Mouse (Mus musculus): ENCODE measurements around the gene Eral1. TPM values are rescaled to one million over a fixed set of nuclear protein-coding genes. Genes with fewer than 3 reads are reported as not detected.

The Eral1 gene
- polyA plus RNA-seq, 1 experiment from 2014 or later = 31.2 TPM

DNA sequence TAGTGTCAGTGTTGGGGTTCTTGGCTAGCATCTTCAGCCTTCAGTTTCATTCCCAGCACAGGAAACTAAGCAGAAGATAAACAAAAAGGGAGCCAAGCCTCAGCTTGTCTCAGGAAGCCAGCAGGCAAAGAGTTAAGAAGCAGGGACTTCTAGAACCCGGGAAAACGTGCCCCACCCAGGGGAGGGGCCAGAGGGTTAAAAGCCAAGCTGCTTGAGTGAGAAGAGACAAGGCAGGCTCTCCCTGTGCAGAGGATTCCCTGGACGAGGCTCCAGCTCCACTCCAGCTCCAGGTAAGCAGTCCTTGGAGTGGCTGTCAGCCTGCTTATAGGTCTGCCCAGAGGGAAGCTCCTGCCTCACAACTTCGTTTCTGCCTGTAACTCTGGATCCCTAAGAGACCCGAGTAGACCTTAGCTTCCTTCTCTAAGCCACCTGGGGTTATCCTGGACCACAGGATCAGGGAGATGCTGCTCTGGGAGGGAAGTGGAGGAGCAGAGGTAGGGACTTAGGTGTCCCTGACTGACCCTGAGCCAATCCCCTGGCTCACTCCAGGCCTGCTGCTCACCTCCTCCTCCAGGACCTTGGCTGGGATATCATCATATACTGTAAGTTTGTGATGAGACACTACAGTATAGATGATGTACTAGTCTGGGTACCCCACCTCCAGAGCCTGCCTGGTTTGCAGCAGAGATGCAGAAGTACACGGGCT is 7.6 kb downstream of the Eral1 start:
- no peak overlapping the region for H3K27ac ChIP-seq (ENCODE audit: low read length)
- no peaks in the 10 kb centered on the region for H3K9me3 ChIP-seq (ENCODE audit: control insufficient read depth, low read length)
- peaks cover 15% of the 10 kb centered on the region for H3K36me3 ChIP-seq (ENCODE audit: control insufficient read depth, insufficient read depth, low read length)
- no peaks in the 10 kb centered on the region for H3K27me3 ChIP-seq (replicated peaks; ENCODE audit: control insufficient read depth, insufficient read depth, low read length)
- no peak overlapping the region for H3K4me3 ChIP-seq (ENCODE audit: low read length)
- ATAC-seq = 0 out of 2 replicates have a peak, but pooled peaks have one; percentile 30
- H3K4me2 ChIP-seq (ENCODE audit: low read depth, low read length) = no peak overlapping the region
- no peaks in the 10 kb centered on the region for H3K4me1 ChIP-seq (ENCODE audit: control insufficient read depth, insufficient read depth, low read length)
- WGBS = 29% methylated on average over 6 of the region's 6 CpGs
- no peak overlapping the region for H3K9ac ChIP-seq (ENCODE audit: low read depth, low read length)

DNA sequence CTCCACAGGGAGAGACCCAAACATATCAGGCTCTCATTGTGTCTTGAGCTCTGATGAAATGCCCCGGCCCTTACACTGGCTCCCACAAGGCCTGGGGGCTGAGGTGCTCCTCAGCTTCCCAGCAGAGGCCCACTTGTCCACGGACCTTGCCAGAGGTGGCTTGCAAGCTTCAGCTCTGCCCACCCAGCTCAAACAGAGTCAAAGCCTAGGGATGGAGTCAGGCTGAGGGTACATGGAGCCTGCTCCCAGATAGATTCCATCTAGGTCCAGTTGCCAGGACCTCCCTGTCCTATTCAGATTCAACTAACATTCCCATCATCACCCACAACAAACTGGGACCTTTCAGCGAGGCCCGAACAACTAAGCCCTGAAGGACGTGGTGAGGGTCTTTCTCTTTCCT is 8.2 kb downstream of the Eral1 start:
- ATAC-seq = no peak
- Histone ChIP-seq H3K4me2 (ENCODE audit: low read depth, low read length) (no peak overlapping the region), H3K9me3 (ENCODE audit: control insufficient read depth, low read length) (no peaks in the 10 kb centered on the region), H3K9ac (ENCODE audit: low read depth, low read length) (no peak overlapping the region), H3K4me3 (ENCODE audit: low read length) (no peak overlapping the region), H3K27me3 (replicated peaks; ENCODE audit: control insufficient read depth, insufficient read depth, low read length) (no peaks in the 10 kb centered on the region), H3K36me3 (ENCODE audit: control insufficient read depth, insufficient read depth, low read length) (peaks cover 15% of the 10 kb centered on the region), H3K27ac (ENCODE audit: low read length) (no peak overlapping the region), H3K4me1 (ENCODE audit: control insufficient read depth, insufficient read depth, low read length) (no peaks in the 10 kb centered on the region)
- 83% methylated on average over 5 of the region's 5 CpGs for WGBS

DNA sequence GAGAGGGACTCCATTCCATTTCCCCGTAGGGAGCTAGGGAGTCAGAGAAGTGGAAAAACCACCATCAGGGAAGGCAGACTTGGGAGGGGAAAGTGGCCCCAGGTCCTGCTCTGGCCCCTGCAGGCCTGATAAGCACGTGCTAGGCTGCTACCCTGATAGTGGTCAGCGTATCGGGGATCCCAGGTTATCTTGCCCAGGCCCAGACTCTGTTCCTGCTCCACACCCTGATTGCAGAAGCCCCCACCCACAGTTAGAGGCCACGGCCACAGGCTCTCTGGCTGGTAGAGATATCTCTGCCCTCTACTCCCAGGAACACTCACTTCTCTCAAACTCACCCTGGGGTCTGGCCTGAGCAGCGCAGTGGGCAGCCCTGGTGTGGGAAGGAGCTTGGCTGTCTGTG is 10.5 kb downstream of the Eral1 start:
- 70% methylated on average over 6 of the region's 6 CpGs for WGBS
- no peak overlapping the region for H3K27ac ChIP-seq (ENCODE audit: low read length)
- H3K4me1 ChIP-seq (ENCODE audit: control insufficient read depth, insufficient read depth, low read length) = no peaks in the 10 kb centered on the region
- H3K36me3 ChIP-seq (ENCODE audit: control insufficient read depth, insufficient read depth, low read length) = peaks cover 4% of the 10 kb centered on the region; the same call in 1 of the 2 replicates
- H3K9me3 ChIP-seq (ENCODE audit: control insufficient read depth, low read length) = no peaks in the 10 kb centered on the region
- no peaks in the 10 kb centered on the region for H3K27me3 ChIP-seq (replicated peaks; ENCODE audit: control insufficient read depth, insufficient read depth, low read length)
- no peak overlapping the region for H3K9ac ChIP-seq (ENCODE audit: low read depth, low read length)
- peak; percentile 81 for ATAC-seq
- H3K4me2 ChIP-seq (ENCODE audit: low read depth, low read length) = no peak overlapping the region
- H3K4me3 ChIP-seq (ENCODE audit: low read length) = no peak overlapping the region

DNA sequence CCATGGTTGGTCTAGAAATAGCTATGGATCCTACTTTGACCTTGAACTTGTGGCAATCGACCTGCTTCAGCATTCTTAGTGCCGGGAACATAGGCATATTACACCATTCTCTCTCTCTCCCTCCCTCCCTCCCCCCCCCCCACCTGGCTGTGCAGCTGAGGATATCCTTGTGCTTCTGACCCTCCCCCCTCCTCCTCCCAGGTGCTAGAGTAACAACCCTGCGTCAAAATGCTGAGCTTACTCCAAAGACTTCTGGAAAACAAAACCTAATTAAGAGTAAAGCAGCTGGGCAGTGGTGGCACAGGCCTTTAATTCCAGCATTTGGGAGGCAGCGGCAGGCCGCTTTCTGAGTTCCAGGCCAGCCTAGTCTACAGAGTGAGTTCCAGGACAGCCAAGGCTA is 11.1 kb downstream of the Eral1 start:
- Histone ChIP-seq H3K27me3 (replicated peaks; ENCODE audit: control insufficient read depth, insufficient read depth, low read length) (no peaks in the 10 kb centered on the region), H3K4me1 (ENCODE audit: control insufficient read depth, insufficient read depth, low read length) (no peaks in the 10 kb centered on the region), H3K36me3 (ENCODE audit: control insufficient read depth, insufficient read depth, low read length) (no peaks in the 10 kb centered on the region; the same call in 1 of the 2 replicates), H3K27ac (ENCODE audit: low read length) (no peak overlapping the region), H3K4me3 (ENCODE audit: low read length) (no peak overlapping the region), H3K9me3 (ENCODE audit: control insufficient read depth, low read length) (no peaks in the 10 kb centered on the region), H3K9ac (ENCODE audit: low read depth, low read length) (no peak overlapping the region), H3K4me2 (ENCODE audit: low read depth, low read length) (no peak overlapping the region)
- WGBS = 74% methylated on average over 5 of the region's 5 CpGs
- no peak for ATAC-seq

DNA sequence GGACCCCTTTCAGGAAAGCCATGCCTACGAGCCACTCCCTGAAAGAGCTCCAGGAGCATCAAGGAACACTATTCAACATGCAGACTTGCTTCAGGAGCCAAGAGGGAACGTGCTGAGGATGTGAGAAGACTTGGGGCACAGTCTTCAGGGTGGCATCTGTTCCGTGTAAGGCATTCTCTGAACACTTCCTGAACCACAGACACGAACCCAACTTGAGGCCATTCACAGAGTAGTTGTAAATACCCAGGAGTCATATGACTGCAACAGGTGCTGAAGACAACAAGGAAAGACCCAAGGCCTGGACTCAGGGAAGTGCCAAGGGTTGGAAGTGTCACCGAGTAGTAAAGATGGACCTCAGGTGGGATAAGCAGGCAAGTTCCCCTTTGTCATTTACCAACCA is 12.6 kb downstream of the Eral1 start:
- Histone ChIP-seq H3K4me1 (ENCODE audit: control insufficient read depth, insufficient read depth, low read length) (no peaks in the 10 kb centered on the region), H3K9ac (ENCODE audit: low read depth, low read length) (no peak overlapping the region), H3K4me2 (ENCODE audit: low read depth, low read length) (no peak overlapping the region), H3K9me3 (ENCODE audit: control insufficient read depth, low read length) (no peaks in the 10 kb centered on the region), H3K27me3 (replicated peaks; ENCODE audit: control insufficient read depth, insufficient read depth, low read length) (no peaks in the 10 kb centered on the region), H3K36me3 (ENCODE audit: control insufficient read depth, insufficient read depth, low read length) (no peaks in the 10 kb centered on the region; the same call in 1 of the 2 replicates), H3K4me3 (ENCODE audit: low read length) (no peak overlapping the region), H3K27ac (ENCODE audit: low read length) (no peak overlapping the region)
- 64% methylated on average over 5 of the region's 5 CpGs for WGBS
- ATAC-seq = no peak

DNA sequence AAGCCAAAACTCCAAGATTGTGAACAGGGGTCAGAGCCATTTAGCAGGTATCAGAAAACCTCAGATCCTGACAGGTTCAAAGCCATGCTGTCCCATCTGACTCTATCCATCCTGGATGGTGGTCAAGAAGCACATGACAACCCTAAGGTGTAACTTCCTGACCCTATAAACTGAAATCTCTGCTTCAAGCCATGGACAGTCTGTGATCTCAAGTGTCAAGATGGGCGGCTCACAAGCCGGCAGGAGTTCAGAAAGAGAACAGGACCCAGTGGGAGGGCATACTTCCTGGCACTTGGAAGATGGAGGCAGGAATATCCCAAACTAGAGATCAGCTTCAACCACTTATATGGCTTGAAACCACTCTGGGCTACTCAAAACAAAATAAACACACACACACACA is 13.5 kb downstream of the Eral1 start:
- H3K4me2 ChIP-seq (ENCODE audit: low read depth, low read length) = no peak overlapping the region
- no peak overlapping the region for H3K9ac ChIP-seq (ENCODE audit: low read depth, low read length)
- H3K4me1 ChIP-seq (ENCODE audit: control insufficient read depth, insufficient read depth, low read length) = no peaks in the 10 kb centered on the region
- H3K27me3 ChIP-seq (replicated peaks; ENCODE audit: control insufficient read depth, insufficient read depth, low read length) = no peaks in the 10 kb centered on the region
- H3K4me3 ChIP-seq (ENCODE audit: low read length) = no peak overlapping the region
- H3K36me3 ChIP-seq (ENCODE audit: control insufficient read depth, insufficient read depth, low read length) = no peaks in the 10 kb centered on the region
- no peaks in the 10 kb centered on the region for H3K9me3 ChIP-seq (ENCODE audit: control insufficient read depth, low read length)
- no peak for ATAC-seq
- WGBS = 70% methylated on average over 2 of the region's 2 CpGs
- H3K27ac ChIP-seq (ENCODE audit: low read length) = no peak overlapping the region

DNA sequence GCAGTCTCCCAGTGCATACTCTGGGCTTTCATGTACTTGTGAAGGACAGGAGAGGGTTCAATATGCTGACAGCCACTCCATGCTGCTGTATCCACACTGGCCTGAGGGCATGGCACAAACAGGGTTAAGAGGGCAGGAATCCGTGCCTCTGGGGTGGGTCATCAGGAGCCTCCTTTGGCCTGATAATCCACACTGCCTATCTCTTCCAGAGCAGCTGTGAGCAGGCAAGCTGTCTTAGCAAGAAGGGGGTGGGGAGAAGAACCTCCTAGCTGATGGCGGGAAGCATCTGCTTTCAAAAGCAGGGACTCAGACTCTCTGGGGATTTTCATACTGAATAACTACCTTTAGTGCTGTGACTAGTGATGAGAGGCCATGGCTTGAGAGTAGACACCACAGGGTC is 14.3 kb downstream of the Eral1 start:
- no peaks in the 10 kb centered on the region for H3K27me3 ChIP-seq (replicated peaks; ENCODE audit: control insufficient read depth, insufficient read depth, low read length)
- H3K36me3 ChIP-seq (ENCODE audit: control insufficient read depth, insufficient read depth, low read length) = no peaks in the 10 kb centered on the region
- peak; percentile 82 for ATAC-seq
- no peak overlapping the region for H3K4me3 ChIP-seq (ENCODE audit: low read length)
- H3K27ac ChIP-seq (ENCODE audit: low read length) = no peak overlapping the region
- WGBS = 26% methylated on average over 2 of the region's 2 CpGs
- no peaks in the 10 kb centered on the region for H3K9me3 ChIP-seq (ENCODE audit: control insufficient read depth, low read length)
- no peak overlapping the region for H3K9ac ChIP-seq (ENCODE audit: low read depth, low read length)
- H3K4me1 ChIP-seq (ENCODE audit: control insufficient read depth, insufficient read depth, low read length) = no peaks in the 10 kb centered on the region
- H3K4me2 ChIP-seq (ENCODE audit: low read depth, low read length) = no peak overlapping the region

DNA sequence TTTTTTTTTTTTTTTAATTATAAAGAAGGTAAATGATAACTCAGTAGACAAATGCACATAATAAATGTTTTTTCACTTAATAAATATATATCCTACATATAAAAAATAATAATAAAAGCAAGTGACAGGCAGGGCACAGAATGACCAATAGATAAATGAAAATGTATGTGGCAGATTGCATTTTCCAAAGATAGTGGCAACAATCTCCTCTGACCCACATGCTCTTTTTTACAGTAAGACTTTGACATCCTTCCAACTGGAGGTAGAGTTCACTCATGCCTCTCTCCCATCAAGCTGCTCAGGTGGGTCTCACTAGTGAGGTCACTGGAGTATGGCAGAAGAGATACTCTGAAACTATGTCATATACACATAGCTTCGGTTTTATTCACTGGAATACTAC is 17.6 kb downstream of the Eral1 start:
- H3K36me3 ChIP-seq (ENCODE audit: control insufficient read depth, insufficient read depth, low read length) = no peaks in the 10 kb centered on the region
- H3K9me3 ChIP-seq (ENCODE audit: control insufficient read depth, low read length) = no peaks in the 10 kb centered on the region
- H3K4me3 ChIP-seq (ENCODE audit: low read length) = no peak overlapping the region
- WGBS = 88% methylated on average over 1 of the region's 1 CpGs
- ATAC-seq = no peak
- H3K9ac ChIP-seq (ENCODE audit: low read depth, low read length) = no peak overlapping the region
- H3K27ac ChIP-seq (ENCODE audit: low read length) = no peak overlapping the region
- H3K4me1 ChIP-seq (ENCODE audit: control insufficient read depth, insufficient read depth, low read length) = peaks cover 4% of the 10 kb centered on the region; the same call in 1 of the 2 replicates
- H3K4me2 ChIP-seq (ENCODE audit: low read depth, low read length) = no peak overlapping the region
- H3K27me3 ChIP-seq (replicated peaks; ENCODE audit: control insufficient read depth, insufficient read depth, low read length) = no peaks in the 10 kb centered on the region

DNA sequence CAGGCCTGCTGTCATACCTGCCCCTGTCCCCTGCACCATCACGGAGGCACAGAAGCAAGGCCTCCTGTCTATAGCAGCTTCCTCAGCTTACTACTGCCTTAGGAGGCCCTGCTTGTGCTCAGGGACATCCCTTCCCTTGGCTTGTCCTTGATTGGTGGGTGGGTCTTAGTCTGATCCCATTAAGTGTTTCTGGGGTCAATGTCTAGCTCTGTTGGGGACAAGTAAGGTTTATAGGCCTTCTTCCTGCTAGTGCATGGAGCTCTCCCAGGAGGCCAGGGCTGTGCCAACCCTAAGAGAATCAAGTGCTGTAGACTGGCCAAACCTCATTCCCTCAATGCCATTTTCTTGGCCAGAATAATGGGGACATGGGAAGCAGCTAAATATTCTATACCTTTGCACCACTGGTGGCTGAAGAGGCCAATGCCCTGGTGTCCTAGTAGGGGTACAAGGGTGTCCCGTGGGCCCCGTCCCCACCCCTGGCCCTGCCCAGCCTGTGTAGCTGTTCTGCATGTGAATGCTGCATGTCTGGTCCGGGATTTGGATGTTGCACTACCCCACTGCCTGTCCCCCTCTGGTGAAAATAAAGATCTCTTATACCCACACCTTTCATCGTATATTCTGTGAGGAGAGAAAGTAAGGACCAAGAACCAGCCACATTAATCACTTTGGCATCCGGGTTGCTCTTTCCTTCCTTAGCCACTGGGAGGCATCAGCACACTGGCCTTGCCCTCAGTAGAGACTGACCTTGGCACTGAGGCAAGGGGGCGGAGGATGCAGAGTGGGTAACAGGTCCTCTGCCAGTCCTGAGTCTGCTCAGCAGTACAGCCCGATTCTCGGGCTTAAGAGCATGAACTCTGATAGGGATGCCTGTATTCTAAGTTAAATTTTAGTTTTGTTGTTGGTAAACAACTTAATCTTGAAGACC is 20.1 kb downstream of the Eral1 start:
- no peak overlapping the region for H3K4me2 ChIP-seq (ENCODE audit: low read depth, low read length)
- peak; percentile 85 for ATAC-seq
- H3K27ac ChIP-seq (ENCODE audit: low read length) = no peak overlapping the region
- WGBS = 46% methylated on average over 9 of the region's 9 CpGs
- H3K9me3 ChIP-seq (ENCODE audit: control insufficient read depth, low read length) = no peaks in the 10 kb centered on the region
- no peaks in the 10 kb centered on the region; the same call in 1 of the 2 replicates for H3K36me3 ChIP-seq (ENCODE audit: control insufficient read depth, insufficient read depth, low read length)
- H3K4me1 ChIP-seq (ENCODE audit: control insufficient read depth, insufficient read depth, low read length) = peaks cover 4% of the 10 kb centered on the region; the same call in 1 of the 2 replicates
- no peaks in the 10 kb centered on the region for H3K27me3 ChIP-seq (replicated peaks; ENCODE audit: control insufficient read depth, insufficient read depth, low read length)
- no peak overlapping the region for H3K4me3 ChIP-seq (ENCODE audit: low read length)
- 0 out of 2 replicates have a peak overlapping the region, but pooled peaks have one; percentile 16 for H3K9ac ChIP-seq (ENCODE audit: low read depth, low read length)

All from intestine, embryonic 16.5 days (tissue).